Mouse (Mus musculus) kidney, adult 18-20 months (tissue): ENCODE measurements at regions not wholly inside any gene's neighbourhood (a gene's known extent, or its start where the extent isn't known, plus 50 kb on each side); places are given as distances from the start of the nearest gene placed in this dataset.

Experiments used
- DNase-seq: peaks from one replicate; pipeline ENCODE4 v3.0.0; 2021

DNA sequence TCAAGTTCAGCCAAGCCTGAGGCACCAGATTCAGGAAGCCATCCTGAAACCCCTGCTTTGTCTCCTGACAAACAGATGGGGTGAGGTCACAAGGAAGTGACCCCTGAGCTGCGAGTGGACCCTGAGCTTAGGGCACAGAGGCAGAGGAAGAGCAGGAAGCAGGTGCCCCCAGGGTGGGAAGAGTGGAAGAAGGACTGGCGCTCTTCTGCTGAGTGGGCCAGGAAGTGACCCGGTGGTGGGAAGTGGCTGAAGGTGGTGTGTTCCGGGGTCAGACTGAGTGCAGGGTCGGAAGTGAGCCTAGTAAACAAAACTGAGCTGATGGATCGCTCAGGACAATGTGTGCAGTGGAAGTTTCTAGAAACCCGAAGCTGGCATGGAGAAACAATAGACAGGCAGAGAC lies 57.2 kb upstream of the Unc5b start:
- peak; percentile 19 for DNase-seq

DNA sequence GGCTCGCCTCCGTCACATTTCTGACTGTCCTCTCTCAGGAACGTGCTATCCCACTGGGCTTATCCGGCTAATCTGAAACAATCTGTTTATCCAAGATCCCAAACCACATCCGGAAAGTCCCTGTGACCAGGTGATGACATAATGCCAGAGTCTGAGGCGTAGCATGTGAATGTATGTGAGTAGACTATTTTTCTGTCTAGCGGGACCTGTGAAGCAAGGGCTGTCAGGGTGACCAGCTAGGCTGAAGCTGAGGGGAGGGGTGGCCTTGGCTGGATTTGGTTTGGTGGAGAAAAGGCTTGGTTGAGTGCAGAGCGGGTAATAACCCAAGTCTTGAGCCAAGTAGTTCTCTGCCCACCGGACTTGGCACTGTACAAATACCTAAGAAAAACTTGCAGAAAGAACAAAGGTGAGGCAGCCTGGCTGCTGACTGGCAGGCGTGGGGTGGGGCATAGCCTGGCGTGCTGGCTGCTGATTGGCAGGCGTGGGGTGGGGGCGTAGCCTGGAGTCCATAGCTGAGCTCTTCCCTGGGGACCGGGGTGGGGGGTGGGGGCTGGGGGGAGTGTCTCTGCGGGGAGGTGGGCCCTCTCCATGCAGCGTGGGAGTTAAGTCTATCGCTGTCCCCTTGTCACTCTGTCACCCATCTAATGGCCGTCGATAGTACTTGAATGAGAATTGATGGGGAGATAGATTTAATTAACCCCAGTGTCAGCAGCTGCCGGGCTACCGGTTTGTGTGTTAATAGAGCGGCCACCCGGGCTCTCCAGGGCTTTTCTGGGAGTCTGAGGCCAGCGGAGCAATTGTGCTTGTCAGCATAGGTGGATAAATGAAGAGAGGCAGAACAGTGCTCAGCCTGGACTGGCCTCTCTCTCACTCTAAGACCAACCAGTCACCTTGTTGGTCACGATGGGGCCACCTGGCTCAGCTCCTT lies 54.2 kb upstream of the Unc5b start:
- no peak for DNase-seq

GRCm38 (mm10) chr10:60884806-60885205 lies 53.4 kb upstream of the Unc5b start:
- DNase-seq = no peak
